Mouse (Mus musculus) urinary bladder, postnatal 25 days (tissue): Measurements from ENCODE around the gene Sh3gl1.

Experiments used
- DNase-seq: peaks from one replicate; pipeline ENCODE4 v3.0.0; 2022; ENCODE audit warnings: low spot score

The Sh3gl1 gene

DNA sequence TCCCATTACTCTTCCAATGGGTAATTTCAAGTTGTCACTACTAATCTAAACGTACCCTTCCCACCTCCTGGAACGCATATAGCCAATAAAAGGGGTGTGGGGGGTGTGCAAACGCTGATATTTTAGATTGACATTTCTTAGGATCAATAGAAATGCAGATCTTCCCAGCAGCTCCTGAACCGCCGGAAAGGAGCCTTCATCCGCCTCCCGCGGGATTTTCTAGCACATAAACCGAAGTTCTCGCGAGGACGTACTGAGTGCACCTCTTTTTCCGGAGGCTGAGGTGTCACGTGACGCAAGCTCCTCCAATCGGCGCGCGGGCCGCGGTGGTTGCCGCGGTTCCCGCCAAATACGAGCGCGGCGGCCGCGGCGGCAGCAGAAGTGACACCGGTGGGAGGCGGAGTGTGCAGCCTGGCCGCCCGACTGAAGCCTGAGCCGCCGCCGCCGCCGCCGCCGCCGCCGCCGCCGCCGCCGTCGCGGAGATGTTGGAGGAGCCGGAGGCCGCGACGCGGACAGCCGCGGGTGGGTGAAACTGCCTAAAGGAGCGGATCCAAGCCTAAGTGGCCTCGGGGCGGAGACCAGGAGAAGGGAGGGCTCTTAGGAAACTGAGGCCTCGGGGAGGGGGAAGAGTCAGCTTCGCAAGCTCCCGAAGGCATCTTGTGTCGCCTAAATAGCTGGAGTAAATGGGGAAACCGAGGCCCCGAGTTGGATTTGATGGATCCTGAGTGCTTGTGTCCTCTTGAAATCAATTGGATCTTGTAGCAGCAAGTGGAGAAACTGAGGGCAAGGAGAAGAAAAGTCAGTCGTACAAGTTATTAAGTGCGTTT is 3.8 kb upstream of the Sh3gl1 start, which contains the start of gene Chaf1a:
Chaf1a (plus strand) TSS at position 410 of the 827 bp plus-strand sequence.
- peak; percentile 95 for DNase-seq

DNA sequence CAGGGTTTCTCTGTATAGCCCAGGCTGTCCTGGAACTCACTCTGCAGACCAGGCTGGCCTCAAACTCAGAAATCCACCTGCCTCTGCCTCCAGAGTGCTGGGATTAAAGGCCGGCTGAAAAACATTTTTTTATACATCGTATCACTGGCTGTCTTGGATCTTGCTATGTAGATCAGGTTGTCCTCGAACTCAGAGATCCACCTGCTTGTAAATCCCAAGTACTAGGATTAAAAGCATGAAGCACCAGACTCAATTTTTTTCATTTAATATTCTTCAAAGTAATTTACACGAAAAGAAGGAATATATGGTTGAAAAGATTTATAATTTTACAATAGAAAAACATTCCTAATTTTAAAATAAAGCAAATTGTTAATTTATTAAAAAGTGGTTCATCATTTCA is 2.9 kb upstream of the Sh3gl1 start:
- no peak for DNase-seq

DNA sequence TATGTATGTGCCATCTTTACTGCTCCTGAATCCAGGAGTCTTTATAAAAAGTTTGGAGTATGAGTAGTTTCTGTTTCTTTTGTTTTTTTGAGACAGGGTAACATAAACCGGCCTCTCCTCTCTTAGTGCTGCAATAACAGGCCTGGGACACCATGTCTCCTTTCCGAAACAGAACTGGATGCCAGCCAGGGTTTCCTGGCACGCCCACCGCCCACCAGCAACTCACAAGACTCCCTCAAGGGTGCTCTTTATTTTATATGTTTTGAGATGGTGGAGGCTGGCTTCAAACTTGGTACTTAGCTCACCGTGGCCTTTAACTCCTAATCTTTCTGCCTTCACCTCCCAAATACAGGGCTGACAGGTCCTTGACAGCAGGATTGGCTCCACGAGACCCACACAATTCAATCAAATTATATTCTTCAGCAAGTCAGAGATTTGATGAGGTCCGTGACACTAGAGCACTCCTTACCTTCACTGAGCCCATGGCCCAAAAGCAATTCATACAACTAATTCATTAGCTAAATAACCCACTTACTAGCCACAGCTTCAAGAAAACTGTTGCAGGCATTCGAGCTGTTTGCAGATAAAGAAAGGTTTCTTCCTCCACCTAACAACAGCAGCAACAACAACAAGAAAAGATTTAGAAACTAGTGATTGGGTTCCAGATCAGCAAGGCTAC is 2.3 kb upstream of the Sh3gl1 start:
- no peak for DNase-seq

DNA sequence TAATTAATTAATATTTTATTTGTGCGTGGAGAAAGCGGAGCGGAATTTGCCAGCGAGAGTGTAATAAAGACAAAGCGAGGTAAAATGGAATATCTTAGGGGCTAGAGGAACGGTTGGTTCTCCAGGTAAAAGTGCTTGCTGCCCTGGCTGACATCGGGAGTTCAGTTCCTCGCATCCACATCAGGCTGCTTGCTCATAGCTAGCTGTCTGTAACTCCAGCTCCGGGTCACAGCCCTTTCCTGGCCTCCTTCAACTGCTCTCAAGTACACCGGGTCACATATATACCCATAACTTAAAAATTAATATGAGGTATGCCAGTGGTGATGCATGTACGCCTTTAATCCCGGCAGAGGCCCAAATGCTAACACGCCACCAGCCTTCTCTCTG is 459 bp upstream of the Sh3gl1 start:
- no peak for DNase-seq

DNA sequence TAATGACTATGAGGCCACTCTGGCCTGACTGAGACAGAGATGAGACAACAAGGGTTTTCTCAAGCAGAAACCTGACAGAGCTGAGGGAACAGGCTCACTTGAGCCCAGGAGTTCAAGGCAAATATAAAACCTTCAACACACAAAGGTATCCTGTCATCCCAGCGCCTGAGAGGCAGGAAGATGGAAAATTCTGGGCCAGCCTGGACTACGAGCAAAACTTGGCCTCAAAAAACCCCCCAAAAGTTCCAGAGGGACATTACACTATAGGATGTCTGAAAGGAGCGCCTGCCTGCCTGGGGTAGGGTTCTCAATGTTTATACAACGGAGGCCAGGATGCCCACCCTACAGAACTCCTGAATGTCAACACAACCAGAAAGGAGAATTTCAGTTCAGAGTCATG is 1.2 kb downstream of the Sh3gl1 start:
- no peak for DNase-seq

DNA sequence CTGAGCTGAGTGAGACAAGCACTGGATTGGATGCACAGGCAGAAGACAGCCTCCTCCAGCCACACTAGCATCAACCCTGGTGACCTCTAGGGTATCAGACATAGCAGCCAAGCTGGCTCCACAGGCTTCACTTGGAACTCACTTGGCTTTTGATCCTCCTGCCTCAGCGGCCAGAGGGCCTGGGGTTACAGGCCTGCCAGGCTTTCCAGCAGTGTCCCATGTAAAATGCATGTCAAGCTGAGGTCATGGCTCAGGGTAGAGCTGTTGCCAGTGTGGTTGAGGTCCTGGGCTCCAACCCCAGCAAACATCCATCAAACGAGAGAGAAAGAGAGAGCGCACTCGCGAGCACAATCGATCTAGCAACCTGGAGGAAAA is 1.7 kb downstream of the Sh3gl1 start:
- DNase-seq, result no peak

DNA sequence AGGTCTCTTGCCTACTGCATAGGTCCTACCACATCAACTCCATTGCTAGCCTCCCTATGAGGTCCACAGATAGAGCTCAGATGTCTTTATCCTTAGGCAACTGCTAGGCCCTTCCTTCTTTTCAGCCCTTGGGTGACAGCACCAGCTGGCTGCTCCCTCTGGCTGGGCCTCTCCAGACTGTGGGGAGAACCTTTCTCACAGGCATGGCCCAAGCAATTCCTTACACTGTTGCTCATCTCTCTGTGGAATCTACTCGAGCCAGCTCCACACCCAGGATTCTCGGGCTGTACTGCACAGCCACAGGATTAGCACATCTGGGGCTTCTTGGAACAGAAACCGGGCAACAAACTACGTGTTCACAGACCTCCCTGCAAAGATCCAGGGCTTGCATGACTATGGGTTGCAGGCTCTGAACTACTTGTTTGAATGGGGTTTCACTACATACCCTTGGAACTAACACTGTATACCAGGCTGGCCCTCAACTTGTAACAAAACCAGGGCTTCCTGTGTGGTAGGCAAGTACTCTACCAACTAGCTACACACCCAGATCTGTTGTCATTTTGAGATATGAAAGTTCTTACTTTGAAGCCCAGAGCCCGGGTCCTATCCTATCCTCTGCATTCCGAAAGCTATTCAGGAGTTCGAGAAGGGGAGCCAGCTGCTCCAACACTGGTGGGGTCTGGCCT is 2.3 kb downstream of the Sh3gl1 start:
- no peak for DNase-seq

DNA sequence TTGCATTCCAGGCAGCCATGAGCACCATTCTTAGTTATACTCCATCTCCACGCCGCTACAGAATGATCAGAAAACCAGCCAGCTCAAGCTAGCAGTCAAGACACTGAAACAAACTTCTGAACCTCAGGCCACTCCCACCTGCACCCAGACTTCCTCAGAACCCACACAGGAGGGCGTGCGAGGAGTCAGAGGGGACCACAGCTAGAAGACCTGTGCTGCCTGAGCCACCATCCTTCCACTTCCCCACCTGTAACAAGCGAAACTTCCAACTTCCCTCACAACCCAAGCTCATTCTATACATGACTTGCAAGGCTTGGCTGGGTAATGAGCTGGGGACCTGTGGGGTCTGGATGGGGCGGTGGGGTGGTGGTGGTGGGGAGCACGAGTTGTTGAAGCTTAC is 3.6 kb downstream of the Sh3gl1 start:
- no peak for DNase-seq

DNA sequence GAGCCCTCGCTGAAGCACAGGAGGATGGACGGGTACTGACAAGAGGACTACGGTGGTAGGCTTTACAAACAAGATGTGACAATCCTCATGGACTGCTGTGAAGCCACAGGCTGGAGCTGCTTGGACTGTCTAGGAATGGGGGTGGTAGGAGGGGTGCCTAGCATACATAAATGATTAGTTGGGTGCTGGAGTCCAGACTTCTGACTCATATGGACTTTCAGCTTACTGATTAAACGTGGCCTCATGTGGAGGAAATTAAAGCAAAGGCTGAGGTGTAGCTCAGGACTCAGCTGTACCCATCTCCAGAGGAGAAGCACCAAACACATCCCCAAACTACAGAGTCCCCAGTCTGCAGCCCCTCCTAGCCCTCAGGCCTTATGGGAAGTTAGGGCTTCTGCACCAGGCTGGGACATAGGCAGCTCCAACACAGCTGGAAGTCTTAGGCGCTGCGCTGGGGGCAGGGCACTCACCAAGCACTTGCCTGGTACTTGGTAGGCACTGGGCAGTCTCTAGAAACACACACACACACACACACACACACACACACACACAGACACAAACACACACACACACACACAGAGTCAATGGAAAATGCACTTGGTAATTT is 4.2 kb downstream of the Sh3gl1 start:
- no peak for DNase-seq

DNA sequence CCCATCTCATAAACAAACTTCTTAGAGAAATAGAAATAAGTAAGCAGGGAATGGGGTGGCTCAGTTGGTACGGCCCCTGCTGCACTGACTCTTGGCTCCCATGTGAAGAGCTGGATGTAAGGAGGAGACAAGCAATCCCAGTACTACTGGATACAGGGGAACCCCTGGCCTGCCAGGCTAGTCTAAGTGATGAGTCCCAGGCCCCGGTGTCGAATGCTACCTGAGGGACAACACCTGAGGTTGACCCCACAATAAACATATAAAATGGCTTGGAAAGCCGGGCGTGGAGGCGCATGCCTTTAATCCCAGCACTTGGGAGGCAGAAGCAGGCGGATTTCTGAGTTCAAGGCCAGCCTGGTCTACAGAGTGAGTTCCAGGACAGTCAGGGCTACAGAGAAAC is 5.0 kb downstream of the Sh3gl1 start:
- no peak for DNase-seq

DNA sequence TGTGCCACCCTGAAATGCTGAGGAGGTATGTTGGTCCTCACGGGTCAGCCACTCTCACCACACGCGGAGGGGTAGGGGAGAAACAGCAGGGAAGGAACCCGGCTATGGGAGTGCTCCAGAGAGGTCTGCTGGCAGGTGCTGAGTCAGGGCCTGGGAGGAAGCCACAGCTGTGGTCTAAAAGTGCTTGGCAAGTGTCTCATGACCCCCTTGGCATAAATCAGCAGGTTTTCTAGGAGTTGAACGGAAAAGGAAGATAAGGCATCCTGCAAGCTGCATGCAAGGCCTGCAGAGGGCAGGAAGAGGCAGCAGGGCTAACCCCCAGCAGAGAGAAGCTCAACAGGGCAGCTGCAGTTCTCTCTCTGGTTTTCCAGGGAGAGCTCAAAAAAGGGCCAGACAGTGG is 5.5 kb downstream of the Sh3gl1 start:
- DNase-seq, result no peak

DNA sequence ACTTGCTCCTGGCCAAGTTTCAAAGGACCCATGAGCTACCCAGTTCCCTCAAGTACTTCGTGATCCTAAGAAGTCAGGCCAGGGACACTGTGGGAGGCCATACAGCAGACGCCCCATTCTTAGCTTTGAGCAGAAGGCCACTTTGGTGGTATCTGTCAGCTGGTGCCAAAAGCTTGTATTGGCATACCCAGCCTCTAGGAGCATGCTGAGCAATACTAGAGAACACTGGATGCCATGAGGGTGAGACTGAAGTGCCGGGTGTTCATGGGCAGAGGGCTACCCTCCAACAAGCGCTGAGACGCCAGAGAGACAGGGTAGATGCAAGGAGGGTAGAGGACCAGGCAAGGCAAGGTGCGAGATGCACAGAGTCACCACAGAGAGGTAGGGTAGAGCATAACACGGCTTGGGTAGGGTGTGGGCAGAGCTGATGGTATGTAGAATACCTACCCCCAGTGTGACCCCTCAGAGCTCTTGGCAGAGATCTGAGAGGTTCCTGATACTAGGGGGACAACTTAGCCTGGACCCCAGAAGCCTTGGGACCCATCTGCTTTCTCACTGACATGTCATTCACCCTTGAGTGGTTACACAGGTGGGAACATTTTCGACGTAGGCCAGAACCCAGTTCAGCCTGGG is 6.1 kb downstream of the Sh3gl1 start:
- no peak for DNase-seq

DNA sequence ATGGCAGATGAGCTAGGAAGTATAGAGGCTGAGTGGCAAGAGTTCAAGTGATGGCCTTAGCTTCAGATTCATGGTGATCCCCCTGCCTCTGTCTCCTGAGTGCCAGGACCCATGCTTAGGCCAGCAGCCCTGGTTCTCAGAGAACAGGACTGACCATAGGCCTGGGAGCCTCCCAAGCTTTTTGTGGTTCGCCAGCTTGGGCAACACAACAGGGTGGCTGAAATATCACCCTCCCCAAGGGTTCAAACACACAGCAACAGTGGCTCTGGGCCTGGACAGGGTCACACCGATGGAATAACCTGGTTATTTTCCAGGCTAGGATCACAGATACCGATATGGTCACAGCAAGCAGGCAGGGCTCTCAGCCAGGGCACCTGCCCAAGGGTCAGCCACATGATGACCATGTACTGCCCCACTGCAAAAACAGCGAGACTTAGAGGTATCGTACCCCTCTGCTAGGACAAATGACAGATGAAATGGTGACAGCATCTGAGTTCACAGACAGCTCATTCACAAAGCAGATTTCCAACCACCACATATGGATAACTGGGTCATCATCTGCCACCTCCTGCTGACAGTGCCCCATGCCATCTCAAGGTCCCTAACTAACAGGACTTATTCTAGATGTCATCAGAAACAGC is 8.5 kb downstream of the Sh3gl1 start:
- DNase-seq, result no peak

DNA sequence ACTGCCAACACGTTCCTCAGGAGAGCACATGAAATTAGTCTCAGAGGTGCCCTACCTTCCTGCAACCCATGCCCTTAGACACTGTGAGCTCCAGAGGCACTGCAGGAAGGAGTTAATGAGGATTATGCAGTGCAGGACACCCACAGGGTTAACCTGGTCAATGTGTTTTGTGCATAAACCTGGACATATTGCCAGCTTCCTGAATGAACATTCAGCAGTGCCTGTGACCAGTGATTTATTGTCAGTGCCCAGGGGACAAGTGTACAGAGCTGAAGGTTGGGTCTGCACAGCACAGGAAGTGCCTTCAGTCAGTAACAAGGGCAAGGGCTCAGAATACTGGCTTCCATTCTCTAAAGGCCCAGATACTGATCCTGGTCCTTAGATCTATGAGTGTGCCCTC is 9.6 kb downstream of the Sh3gl1 start:
- no peak for DNase-seq

DNA sequence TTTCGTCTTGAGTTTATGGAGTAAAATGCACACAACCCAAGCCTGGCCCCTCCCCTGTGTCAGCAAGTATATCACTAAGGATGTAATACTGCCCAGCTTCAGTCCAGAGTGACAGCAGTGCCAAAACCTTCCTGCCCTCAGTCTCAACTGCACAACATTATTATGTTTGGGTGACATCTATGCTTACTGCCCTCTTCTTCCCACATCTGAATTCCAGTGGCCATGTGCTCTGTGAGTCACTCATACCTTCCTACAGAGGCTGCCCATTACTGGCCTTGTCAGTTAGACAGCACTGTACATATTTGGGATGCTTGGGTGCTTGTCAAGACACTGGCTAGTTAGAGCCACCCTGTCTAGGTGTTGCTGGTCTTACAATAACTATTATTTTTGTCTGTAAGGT is 10.1 kb downstream of the Sh3gl1 start:
- DNase-seq, result no peak

DNA sequence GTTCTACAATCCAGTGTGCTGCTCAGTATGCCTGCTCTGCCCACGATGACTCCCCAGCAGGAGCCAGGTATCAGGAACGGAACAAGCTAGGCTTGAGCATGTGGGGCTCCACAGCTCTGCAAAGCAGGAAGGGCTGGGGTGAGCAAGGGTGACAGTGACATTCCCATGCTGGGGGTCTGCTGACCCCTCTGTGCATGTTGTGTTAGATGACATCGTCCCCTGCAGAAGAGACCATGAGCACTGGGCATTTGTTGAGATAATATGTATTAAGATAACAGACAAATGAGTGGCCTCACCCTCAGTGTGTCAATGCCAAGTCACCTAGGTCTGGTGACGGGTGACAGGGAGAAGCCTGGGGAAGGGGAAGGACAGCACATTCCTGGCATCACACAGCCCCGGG is 11.5 kb downstream of the Sh3gl1 start:
- DNase-seq, result no peak

DNA sequence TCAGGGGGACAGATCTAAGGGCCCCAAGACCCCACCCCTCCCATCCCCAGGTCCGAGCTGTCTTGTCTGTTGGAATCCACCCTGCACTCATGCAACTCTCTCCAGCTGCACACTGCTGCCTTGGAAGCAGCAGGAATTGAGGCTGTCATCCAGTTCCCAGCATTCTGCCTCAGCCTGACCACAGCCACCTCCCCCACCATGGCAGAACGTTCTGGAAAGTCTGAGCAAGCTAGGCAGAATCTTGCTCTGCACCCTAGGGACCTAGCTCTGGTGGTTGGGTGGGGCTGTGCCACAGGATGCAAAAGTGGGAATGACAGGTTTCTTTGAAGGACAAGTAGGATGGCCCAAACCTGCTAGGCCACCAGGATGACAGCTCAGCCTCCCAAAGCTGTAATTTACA is 12.0 kb downstream of the Sh3gl1 start:
- no peak for DNase-seq

DNA sequence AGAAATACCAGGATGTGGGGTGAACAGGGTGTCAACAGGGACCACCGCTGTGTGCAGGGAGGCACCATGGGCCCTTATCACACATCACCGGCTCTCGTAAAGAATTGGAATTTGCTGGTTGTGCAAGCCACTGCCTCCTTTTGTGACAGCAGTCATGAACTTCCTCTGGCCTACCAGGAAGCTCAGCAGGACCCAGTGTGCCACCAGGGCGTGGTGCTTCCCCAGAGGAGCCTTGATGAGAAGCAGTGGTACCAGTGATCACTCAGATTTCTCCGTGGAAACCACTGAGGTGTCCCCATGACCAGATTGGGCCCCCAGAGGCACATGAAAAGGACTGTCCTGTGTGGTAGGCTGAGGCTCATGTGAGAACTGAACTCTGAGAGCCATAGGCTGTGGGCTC is 13.0 kb downstream of the Sh3gl1 start:
- no peak for DNase-seq

DNA sequence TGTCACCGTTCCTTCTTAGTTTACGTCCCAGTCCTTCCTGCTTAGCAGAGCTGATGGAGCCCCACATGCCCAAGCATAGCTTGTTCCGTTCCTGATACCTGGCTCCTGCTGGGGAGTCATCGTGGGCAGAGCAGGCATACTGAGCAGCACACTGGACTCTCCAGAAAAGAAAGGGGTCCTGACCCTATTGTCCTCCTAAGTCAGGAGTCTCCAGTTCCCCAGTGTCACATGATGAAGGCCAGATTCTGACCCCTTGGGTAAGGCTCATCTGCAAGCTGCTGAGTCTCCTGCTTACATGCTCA is 13.5 kb downstream of the Sh3gl1 start:
- no peak for DNase-seq

DNA sequence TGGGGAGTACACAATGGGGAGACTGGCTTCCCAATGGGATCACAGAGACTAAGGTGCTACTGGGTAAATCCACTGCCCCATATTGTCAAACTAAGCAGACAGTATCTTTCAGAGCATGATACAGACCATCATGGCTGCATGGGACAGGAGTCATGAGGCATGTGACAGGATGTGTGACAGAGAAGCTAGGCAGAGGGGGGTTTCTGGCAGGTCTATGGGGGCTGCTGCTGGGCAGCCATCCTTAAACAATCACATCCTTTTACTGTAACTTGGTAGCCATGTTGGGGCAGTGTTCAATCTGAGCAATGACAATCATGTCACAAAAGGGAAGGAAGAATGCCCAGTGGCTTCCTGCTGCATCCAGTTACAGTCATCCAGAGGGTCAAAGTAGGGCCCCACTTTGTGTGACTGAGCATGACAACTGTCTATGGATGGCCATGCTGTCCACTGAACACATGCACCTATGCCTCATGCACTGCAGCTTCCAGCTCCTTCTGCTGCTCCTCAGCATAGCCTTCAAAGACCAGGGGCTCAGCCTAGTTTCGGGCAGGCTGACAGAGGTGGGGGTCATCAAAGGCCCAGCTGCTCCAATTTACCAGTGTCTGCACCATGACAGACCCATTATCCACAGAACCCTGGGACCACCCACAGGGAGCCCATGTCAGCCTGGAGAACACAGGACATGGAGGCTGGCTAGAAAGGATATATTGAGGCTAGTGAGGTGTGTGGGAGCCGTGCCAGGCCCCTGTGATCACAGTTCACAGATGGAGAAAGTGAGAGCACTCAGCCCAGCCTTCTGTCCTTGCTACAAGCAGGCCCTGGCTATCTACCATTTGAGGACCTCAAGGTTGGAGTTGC is 14.1 kb downstream of the Sh3gl1 start:
- no peak for DNase-seq
